Mouse (Mus musculus): ENCODE data around the gene Ovca2.

GRCm38 (mm10) chr11:75157901-75158300 lies 20.7 kb downstream of the Ovca2 start:
- TF ChIP-seq CTCF (IDR thresholded peaks at IDR 0.05; ENCODE audit: extremely low read depth, insufficient read length, insufficient replicate concordance, low read depth, low read length), result no peak
- TF ChIP-seq POLR2A (IDR thresholded peaks at IDR 0.05; ENCODE audit: low read depth, low read length), result no peak
